Mouse (Mus musculus): ENCODE data around the gene Maml1. TPM values are rescaled to one million over a fixed set of nuclear protein-coding genes. Genes with fewer than 3 reads are reported as not detected.

The Maml1 gene
- polyA plus RNA-seq, 1 experiment = 12.6 TPM

DNA sequence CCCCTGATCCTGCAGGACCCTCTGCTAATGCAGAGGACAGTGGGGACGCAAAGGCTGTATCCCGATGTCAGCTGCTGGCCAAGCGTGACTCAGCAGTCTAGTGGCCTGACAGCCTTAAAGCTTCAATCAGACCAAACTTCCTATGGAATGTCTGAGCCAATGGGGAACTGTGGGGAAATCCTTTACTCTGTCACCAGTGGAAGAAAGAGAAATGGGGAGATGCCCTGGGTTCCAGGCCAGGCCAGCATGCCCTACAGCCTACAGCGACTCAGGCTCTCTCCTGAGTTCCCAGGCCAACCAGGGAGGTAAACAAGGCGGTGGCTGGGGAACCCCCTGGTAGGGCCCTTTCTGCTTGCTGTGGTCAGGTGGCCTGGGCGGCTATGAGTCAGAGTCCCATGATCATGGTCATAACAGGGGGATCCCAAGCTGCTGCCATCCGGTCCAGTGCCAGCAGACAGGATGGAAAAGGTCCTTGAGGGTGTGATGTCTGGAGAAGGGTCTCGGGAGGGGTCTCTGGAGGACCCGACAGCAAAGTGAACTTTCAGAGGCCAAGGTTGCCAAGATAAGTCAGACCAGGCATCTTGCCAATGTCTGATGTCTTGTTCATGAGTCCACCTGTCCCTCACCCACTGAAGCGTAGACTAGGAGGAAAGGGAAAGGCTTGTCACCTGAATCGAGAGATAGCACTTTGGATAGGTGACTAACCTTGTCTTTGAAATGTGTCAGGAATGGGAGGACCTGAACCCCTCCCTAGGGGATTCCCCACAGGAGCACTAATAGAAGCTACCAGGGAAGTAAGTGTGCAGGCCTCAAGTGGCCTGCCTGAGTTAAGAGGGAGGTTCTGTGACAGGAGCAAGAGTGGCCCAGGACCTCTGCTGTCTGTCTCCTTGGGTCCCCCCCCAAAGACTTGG is 79.0 kb downstream of the Maml1 start:
- TF ChIP-seq POLR2A (IDR thresholded peaks at IDR 0.05; ENCODE audit: low read depth, low read length) (no peak), CTCF (IDR thresholded peaks at IDR 0.05; ENCODE audit: extremely low read depth, insufficient read length, insufficient replicate concordance, low read depth, low read length) (no peak)
- H3K27me3 ChIP-seq (ENCODE audit: control insufficient read depth, insufficient read depth, low read length) = no peaks in the 10 kb centered on the region
- H3K4me3 ChIP-seq (ENCODE audit: low read depth, low read length) = peak overlapping the region; percentile 33
- peak overlapping the region; percentile 88 for H3K27ac ChIP-seq (ENCODE audit: insufficient read depth, low read depth, low read length)
- peaks cover 21% of the 10 kb centered on the region for H3K4me1 ChIP-seq (ENCODE audit: control insufficient read depth, insufficient read depth, insufficient read length, low read length)
- no peaks in the 10 kb centered on the region for H3K36me3 ChIP-seq (ENCODE audit: control insufficient read depth, insufficient read depth, low read length)
- WGBS = 19% methylated on average over 11 of the region's 11 CpGs

DNA sequence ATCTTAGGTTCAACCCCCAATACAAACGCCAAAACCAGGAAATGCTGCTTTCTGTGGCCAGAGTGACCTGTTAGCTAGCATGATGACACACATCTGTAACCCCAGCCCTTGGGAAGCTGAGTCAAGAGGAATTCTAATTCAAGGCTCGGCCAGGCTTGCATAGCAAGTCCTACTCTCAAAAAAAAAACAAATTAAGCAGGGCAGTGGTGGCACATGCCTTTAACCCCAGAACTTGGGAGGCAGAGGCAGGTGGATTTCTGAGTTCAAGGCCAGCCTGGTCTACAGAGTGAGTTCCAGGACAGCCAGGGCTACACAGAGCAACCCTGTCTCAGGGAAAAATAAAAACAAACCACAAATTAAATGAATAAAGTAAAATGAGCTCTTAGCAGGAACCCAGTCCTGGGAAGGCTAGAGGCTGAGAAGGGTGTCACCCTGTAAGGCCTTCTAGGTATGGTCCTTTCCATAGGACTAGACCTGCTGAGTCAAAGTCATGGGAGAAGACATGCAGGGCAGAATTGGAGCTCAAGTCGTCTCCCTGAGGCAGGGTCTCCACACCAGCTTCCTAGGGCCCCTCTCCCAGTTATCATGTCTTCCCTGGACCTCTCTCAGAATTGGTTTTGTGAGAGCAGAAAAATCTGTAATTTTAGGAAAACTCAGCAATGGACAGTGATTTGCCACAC is 79.9 kb downstream of the Maml1 start:
- WGBS = 51% methylated on average over 3 of the region's 3 CpGs
- peaks cover 8% of the 10 kb centered on the region for H3K36me3 ChIP-seq (ENCODE audit: control insufficient read depth, insufficient read depth, low read length)
- H3K27ac ChIP-seq (ENCODE audit: insufficient read depth, low read depth, low read length) = peak overlapping the region; percentile 88
- H3K4me1 ChIP-seq (ENCODE audit: control insufficient read depth, insufficient read depth, insufficient read length, low read length) = peaks cover 18% of the 10 kb centered on the region
- H3K4me3 ChIP-seq (ENCODE audit: low read depth, low read length) = no peak overlapping the region
- TF ChIP-seq CTCF (IDR thresholded peaks at IDR 0.05; ENCODE audit: extremely low read depth, insufficient read length, insufficient replicate concordance, low read depth, low read length) = no peak
- TF ChIP-seq POLR2A (IDR thresholded peaks at IDR 0.05; ENCODE audit: low read depth, low read length) = no peak
- no peaks in the 10 kb centered on the region for H3K27me3 ChIP-seq (ENCODE audit: control insufficient read depth, insufficient read depth, low read length)

DNA sequence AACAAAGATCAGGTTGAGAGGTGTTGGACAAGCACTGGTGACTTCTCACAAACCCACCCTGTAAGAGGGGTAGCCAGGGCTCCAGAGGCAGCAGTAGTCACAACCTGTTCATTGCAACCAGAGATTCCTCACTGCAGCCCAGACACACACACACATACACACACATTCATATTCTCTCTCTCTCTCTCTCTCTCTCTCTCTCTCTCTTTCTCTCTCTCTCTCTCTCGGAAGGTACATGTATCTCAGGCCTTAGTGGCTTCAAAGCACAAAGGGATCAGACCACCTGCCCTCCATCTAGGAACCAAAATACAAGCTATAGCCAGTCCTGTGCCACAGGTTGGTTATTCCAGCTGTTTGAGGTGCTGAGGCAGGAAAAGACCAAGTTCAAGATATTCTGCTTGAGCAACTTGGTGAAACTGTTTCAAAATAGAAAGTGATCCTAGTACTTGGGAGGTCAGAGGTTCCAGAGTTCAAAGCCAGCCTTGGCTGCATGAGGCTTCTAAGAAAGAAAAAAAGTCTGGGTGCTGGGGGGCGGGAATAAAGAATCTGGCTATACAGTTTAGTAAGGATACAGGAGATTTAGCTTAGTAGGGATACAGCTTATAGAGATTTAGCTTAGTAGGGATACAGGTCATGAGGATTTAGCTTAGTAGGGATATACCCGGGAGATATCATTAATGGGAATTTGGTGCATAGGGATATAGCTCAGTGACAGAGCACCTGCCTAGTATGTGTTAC is 80.6 kb downstream of the Maml1 start:
- Histone ChIP-seq H3K27me3 (ENCODE audit: control insufficient read depth, insufficient read depth, low read length) (no peaks in the 10 kb centered on the region), H3K36me3 (ENCODE audit: control insufficient read depth, insufficient read depth, low read length) (peaks cover 15% of the 10 kb centered on the region), H3K4me3 (ENCODE audit: low read depth, low read length) (peak overlapping the region; percentile 80), H3K27ac (ENCODE audit: insufficient read depth, low read depth, low read length) (peak overlapping the region; percentile 95; the same call in 1 of the 2 replicates), H3K4me1 (ENCODE audit: control insufficient read depth, insufficient read depth, insufficient read length, low read length) (peaks cover 18% of the 10 kb centered on the region)
- 87% methylated on average over 3 of the region's 3 CpGs for WGBS
- no peak for TF ChIP-seq POLR2A (IDR thresholded peaks at IDR 0.05; ENCODE audit: low read depth, low read length)
- no peak for TF ChIP-seq CTCF (IDR thresholded peaks at IDR 0.05; ENCODE audit: extremely low read depth, insufficient read length, insufficient replicate concordance, low read depth, low read length)

DNA sequence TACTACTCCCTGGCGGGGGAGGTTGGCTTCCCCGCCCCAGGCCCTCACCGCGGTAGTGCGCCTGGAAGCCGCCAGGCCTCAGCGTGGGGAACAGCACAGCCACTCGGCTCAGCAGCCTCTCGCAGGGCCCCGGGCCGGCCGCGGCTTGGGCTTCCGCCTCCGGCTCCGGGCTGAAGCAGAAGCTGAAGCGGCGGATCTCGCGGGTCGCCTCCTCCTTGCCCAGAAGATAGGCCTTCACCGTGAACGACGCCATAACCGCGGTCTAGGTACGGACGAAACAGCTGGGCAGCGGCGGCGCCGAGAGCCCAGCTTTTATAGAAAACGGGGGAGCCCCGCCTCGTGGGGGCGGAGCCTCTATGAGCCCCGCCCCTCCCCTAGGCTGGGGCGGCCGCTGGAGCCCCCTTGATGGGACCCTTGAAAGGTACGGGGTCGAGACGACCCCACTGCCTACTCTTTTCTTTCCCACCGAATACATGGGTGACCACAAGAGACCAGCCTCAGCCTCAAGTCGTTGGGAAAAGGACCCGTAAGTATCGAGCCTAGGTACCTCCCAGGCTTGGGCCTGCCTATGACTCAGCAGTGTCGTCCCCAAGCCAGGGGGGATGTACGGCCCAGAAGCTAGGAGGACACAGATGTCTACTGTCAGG is 81.5 kb downstream of the Maml1 start, which contains the start of the genes Sqstm1 and Mgat4b:
TSS of gene Sqstm1 (minus strand) at position 323 of the 647 bp plus-strand sequence.
TSS of gene Mgat4b (plus strand) at position 386 of the 647 bp plus-strand sequence.
- H3K27me3 ChIP-seq (ENCODE audit: control insufficient read depth, insufficient read depth, low read length) = no peaks in the 10 kb centered on the region
- peaks cover 18% of the 10 kb centered on the region for H3K4me1 ChIP-seq (ENCODE audit: control insufficient read depth, insufficient read depth, insufficient read length, low read length)
- H3K4me3 ChIP-seq (ENCODE audit: low read depth, low read length) = peak within 1 kb of the TSS; percentile 80
- H3K27ac ChIP-seq (ENCODE audit: insufficient read depth, low read depth, low read length) = peak within 1 kb of the TSS; percentile 95
- H3K36me3 ChIP-seq (ENCODE audit: control insufficient read depth, insufficient read depth, low read length) = peaks cover 23% of the 10 kb centered on the region
- under 1% methylated on average over 48 of the region's 48 CpGs for WGBS
- TF ChIP-seq CTCF (IDR thresholded peaks at IDR 0.05; ENCODE audit: extremely low read depth, insufficient read length, insufficient replicate concordance, low read depth, low read length) (no peak), POLR2A (IDR thresholded peaks at IDR 0.05; ENCODE audit: low read depth, low read length) (peak; percentile 94)

DNA sequence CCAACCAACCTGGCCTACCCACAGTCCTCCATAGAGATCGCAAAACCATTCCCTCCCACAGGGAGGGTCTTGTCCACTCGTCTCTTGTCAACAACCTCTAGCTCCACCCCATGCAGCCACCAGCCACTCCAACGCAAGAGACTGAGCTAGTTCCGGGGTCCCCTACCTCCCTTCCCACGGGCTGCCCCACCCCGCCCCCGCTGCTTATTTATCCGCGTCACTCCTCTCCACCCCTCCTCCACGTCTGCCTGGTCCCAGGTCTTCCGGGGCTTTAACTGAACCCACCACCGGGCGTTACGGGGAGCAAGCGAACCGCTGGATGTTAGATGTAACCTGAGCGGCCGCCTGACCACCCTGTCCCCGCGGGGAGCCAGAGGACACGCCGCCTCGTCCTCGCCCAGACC is 82.0 kb downstream of the Maml1 start:
- Histone ChIP-seq H3K4me3 (ENCODE audit: low read depth, low read length) (peak overlapping the region; percentile 80), H3K27ac (ENCODE audit: insufficient read depth, low read depth, low read length) (peak overlapping the region; percentile 95), H3K36me3 (ENCODE audit: control insufficient read depth, insufficient read depth, low read length) (peaks cover 29% of the 10 kb centered on the region), H3K4me1 (ENCODE audit: control insufficient read depth, insufficient read depth, insufficient read length, low read length) (peaks cover 18% of the 10 kb centered on the region), H3K27me3 (ENCODE audit: control insufficient read depth, insufficient read depth, low read length) (no peaks in the 10 kb centered on the region)
- under 1% methylated on average over 24 of the region's 24 CpGs for WGBS
- TF ChIP-seq CTCF (IDR thresholded peaks at IDR 0.05; ENCODE audit: extremely low read depth, insufficient read length, insufficient replicate concordance, low read depth, low read length) = no peak
- no peak; the same call in 1 of the 2 replicates for TF ChIP-seq POLR2A (IDR thresholded peaks at IDR 0.05; ENCODE audit: low read depth, low read length)

DNA sequence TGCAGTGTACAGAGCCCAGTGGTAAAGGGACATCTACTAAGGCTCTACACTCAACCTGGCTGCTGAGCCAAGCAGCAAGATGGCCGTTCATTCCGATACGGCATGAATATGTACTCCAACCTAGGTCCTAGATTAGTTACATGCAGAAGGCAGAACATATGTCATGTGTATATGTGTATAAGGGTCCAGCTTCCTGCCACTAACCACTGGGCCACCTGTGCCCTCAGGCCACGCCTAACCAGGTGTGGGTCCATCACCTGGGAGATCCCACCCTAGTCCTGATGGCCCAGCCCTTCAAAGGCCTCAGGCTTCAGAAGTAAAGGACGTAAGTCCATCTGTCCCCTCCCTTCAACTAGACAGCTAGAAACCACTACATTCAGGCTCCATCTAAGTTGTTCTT is 84.1 kb downstream of the Maml1 start:
- H3K36me3 ChIP-seq (ENCODE audit: control insufficient read depth, insufficient read depth, low read length) = peaks cover 46% of the 10 kb centered on the region
- no peak overlapping the region for H3K4me3 ChIP-seq (ENCODE audit: low read depth, low read length)
- H3K4me1 ChIP-seq (ENCODE audit: control insufficient read depth, insufficient read depth, insufficient read length, low read length) = peaks cover 12% of the 10 kb centered on the region; the same call in 1 of the 2 replicates
- no peak overlapping the region for H3K27ac ChIP-seq (ENCODE audit: insufficient read depth, low read depth, low read length)
- TF ChIP-seq POLR2A (IDR thresholded peaks at IDR 0.05; ENCODE audit: low read depth, low read length) = no peak
- no peak for TF ChIP-seq CTCF (IDR thresholded peaks at IDR 0.05; ENCODE audit: extremely low read depth, insufficient read length, insufficient replicate concordance, low read depth, low read length)
- H3K27me3 ChIP-seq (ENCODE audit: control insufficient read depth, insufficient read depth, low read length) = no peaks in the 10 kb centered on the region
- 94% methylated on average over 5 of the region's 5 CpGs for WGBS

Measured in small intestine, adult 2 months (tissue).